Mouse (Mus musculus) limb, embryonic 11.5 days (tissue): Measurements from ENCODE around the gene Fbxo36. TPM values are rescaled to one million over a fixed set of nuclear protein-coding genes. Genes with fewer than 3 reads are reported as not detected.

ENCODE experiments used
- ATAC-seq: fragments of 200-750 bp; cut with Nextera tagmentation; 2 replicates; pipeline ENCODE4 v1.8.0; 2017; ENCODE audit warnings: low read depth; ENCODE audit not compliant: insufficient number of reproducible peaks, low FRiP score, low TSS enrichment
- DNase-seq: peaks from one replicate; pipeline ENCODE4 v3.0.0-alpha.2; 2015; ENCODE audit warnings: low spot score
- H3K27ac ChIP-seq: fragments of 300-500 bp; sonication (generic); replicated peaks from 2 replicates; pipeline ENCODE4 v1.5.1; 2014; ENCODE audit warnings: low read depth, mild to moderate bottlenecking, low read length
- H3K27me3 ChIP-seq: fragments of 300-500 bp; sonication (generic); 2 replicates; pipeline ENCODE4 v1.6.1; 2014; ENCODE audit warnings: mild to moderate bottlenecking, low read length, mixed read lengths; ENCODE audit not compliant: control insufficient read depth, insufficient read depth
- H3K36me3 ChIP-seq: fragments of 300-500 bp; sonication (generic); 2 replicates; pipeline ENCODE4 v1.6.1; 2014; ENCODE audit warnings: mild to moderate bottlenecking, low read length, moderate library complexity, mixed read lengths; ENCODE audit not compliant: control insufficient read depth, insufficient read depth
- H3K4me1 ChIP-seq: fragments of 300-500 bp; sonication (generic); 2 replicates; pipeline ENCODE4 v1.6.1; 2014; ENCODE audit warnings: low read length, mixed read lengths; ENCODE audit not compliant: control insufficient read depth, insufficient read depth
- H3K4me2 ChIP-seq: fragments of 300-500 bp; sonication (generic); 2 replicates; pipeline ENCODE4 v1.6.1; 2014; ENCODE audit warnings: low read depth, mild to moderate bottlenecking, moderate library complexity; ENCODE audit not compliant: severe bottlenecking
- H3K4me3 ChIP-seq: fragments of 300-500 bp; sonication (generic); 2 replicates; pipeline ENCODE4 v1.5.1; 2014; ENCODE audit warnings: low read depth, low read length
- H3K9ac ChIP-seq: fragments of 300-500 bp; sonication (generic); 2 replicates; pipeline ENCODE4 v1.6.1; 2014; ENCODE audit warnings: mild to moderate bottlenecking, low read length
- H3K9me3 ChIP-seq: fragments of 300-500 bp; sonication (generic); 2 replicates; pipeline ENCODE4 v1.6.1; 2016; ENCODE audit warnings: low read length; ENCODE audit not compliant: control insufficient read depth
- WGBS: fragments of 180-500 bp; shearing (Covaris S2); extraction: QIAGEN DNeasy Blood & Tissue Kit; methylation state at CpG from one replicate; pipeline ENCODE4 v1.1.7; 2014; 5-methylcytosine and 5-hydroxymethylcytosine counted together
- polyA plus RNA-seq: library from polyadenylated mRNA; unstranded; fragments of >200 nt; fragmentation: Nextera tagmentation; extraction: Ambion mirVana; gene quantifications from 2 replicates; pipeline ENCODE4 v1.2.1, GENCODE M21; 2014

The Fbxo36 gene
- polyA plus RNA-seq, 1 experiment from 2014 or later = 6.5 TPM

GRCm38 (mm10) chr1:84861255-84861630, 21.6 kb downstream of the Fbxo36 start:
- no peak overlapping the region for H3K4me2 ChIP-seq
- no peak overlapping the region for H3K4me3 ChIP-seq
- H3K9me3 ChIP-seq = no peaks in the 10 kb centered on the region
- no peaks in the 10 kb centered on the region for H3K36me3 ChIP-seq
- H3K27ac ChIP-seq = no peak overlapping the region
- no peak overlapping the region for H3K9ac ChIP-seq
- ATAC-seq = no peak
- H3K4me1 ChIP-seq = no peaks in the 10 kb centered on the region
- no peaks in the 10 kb centered on the region for H3K27me3 ChIP-seq
- no peak for DNase-seq
- WGBS = 76% methylated on average over 1 of the region's 1 CpGs

DNA sequence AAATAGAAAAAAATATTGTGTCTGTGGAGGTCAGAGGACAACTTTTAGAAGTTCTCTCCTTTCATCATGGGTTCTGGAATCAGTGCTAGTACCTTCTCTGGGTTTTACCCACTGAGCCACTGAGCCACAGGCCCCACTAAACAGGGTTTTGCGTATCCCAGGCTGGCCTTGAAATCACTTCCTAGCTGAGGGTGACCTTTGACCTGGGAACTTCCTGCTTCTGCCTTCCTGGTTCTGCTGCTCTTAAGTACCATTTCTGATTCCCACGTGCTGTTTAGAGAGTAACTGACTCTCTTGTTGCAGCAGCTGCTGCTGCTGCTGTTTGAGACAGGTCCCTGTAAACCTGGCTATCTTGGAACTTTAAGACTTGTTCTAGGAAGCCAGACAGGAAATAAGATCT, 25.0 kb downstream of the Fbxo36 start:
- no peak overlapping the region for H3K27ac ChIP-seq
- H3K36me3 ChIP-seq = no peaks in the 10 kb centered on the region
- H3K9me3 ChIP-seq = no peaks in the 10 kb centered on the region
- 27% methylated on average over 2 of the region's 2 CpGs for WGBS
- H3K9ac ChIP-seq = no peak overlapping the region
- H3K4me1 ChIP-seq = no peaks in the 10 kb centered on the region
- no peaks in the 10 kb centered on the region for H3K27me3 ChIP-seq
- no peak for ATAC-seq
- DNase-seq = no peak
- no peak overlapping the region for H3K4me3 ChIP-seq
- no peak overlapping the region for H3K4me2 ChIP-seq

DNA sequence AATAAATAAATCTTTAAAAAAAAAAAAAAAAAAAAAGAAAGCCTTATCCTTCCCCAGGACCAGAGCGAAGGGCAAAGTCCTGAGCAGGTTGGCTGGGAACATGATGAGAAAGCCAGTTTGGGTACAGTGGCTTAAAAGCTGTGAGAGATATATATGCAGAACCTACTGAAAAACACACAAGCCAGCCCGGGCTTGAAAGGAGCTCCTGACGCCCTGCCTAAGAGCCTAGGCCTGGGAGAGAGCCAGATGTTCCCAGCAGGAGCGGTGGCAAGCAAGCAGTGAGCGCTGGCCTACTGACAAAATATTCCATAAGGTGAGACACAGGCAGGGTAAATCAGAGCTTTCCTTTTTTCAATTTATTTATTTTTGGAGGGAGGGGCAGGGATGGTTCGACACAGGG, 26.6 kb downstream of the Fbxo36 start:
- DNase-seq (no peak), ATAC-seq (no peak)
- no peak overlapping the region for H3K27ac ChIP-seq
- no peaks in the 10 kb centered on the region for H3K9me3 ChIP-seq
- no peaks in the 10 kb centered on the region for H3K36me3 ChIP-seq
- H3K4me1 ChIP-seq = no peaks in the 10 kb centered on the region
- no peak overlapping the region for H3K9ac ChIP-seq
- no peak overlapping the region for H3K4me2 ChIP-seq
- no peaks in the 10 kb centered on the region for H3K27me3 ChIP-seq
- WGBS = 86% methylated on average over 6 of the region's 6 CpGs
- H3K4me3 ChIP-seq = no peak overlapping the region

GRCm38 (mm10) chr1:84866706-84867230, 27.1 kb downstream of the Fbxo36 start:
- Histone ChIP-seq H3K27ac (no peak overlapping the region), H3K9ac (no peak overlapping the region), H3K4me1 (no peaks in the 10 kb centered on the region), H3K4me3 (no peak overlapping the region), H3K4me2 (no peak overlapping the region), H3K9me3 (no peaks in the 10 kb centered on the region), H3K27me3 (no peaks in the 10 kb centered on the region), H3K36me3 (no peaks in the 10 kb centered on the region)
- DNase-seq (no peak), ATAC-seq (no peak)
- WGBS = 91% methylated on average over 3 of the region's 3 CpGs

DNA sequence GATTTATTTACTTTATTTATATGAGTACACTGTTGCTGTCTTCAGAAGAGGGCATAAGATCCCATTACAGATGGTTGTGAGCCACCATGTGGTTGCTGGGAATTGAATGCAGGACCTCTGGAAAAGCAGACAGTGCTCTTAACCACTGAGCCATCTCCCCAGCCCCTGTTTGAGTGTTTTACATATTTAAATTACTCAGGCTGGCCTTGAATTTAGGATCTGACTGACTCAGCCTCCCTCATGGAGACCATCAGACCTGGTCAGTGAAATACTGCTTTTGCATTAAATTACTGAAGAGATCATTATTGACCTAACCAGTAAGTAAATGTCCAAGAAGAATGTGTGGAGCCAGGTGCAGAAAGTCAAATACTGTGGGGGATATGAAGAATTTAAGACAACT, 28.7 kb downstream of the Fbxo36 start:
- no peaks in the 10 kb centered on the region for H3K36me3 ChIP-seq
- no peaks in the 10 kb centered on the region for H3K27me3 ChIP-seq
- no peak for ATAC-seq
- H3K4me3 ChIP-seq = no peak overlapping the region
- H3K4me2 ChIP-seq = no peak overlapping the region
- DNase-seq = no peak
- no peaks in the 10 kb centered on the region for H3K9me3 ChIP-seq
- no peaks in the 10 kb centered on the region for H3K4me1 ChIP-seq
- H3K27ac ChIP-seq = no peak overlapping the region
- no peak overlapping the region for H3K9ac ChIP-seq

- DNase-seq = no peak
- no peaks in the 10 kb centered on the region for H3K4me1 ChIP-seq
- no peaks in the 10 kb centered on the region for H3K36me3 ChIP-seq
- H3K9ac ChIP-seq = no peak overlapping the region
- no peak for ATAC-seq
- no peaks in the 10 kb centered on the region for H3K9me3 ChIP-seq
- no peak overlapping the region for H3K4me2 ChIP-seq
- WGBS = 64% methylated on average over 4 of the region's 4 CpGs
- H3K4me3 ChIP-seq = no peak overlapping the region
- H3K27me3 ChIP-seq = no peaks in the 10 kb centered on the region
- H3K27ac ChIP-seq = no peak overlapping the region
Measured at GRCm38 (mm10) chr1:84868841-84869240, 29.2 kb downstream of the Fbxo36 start.

DNA sequence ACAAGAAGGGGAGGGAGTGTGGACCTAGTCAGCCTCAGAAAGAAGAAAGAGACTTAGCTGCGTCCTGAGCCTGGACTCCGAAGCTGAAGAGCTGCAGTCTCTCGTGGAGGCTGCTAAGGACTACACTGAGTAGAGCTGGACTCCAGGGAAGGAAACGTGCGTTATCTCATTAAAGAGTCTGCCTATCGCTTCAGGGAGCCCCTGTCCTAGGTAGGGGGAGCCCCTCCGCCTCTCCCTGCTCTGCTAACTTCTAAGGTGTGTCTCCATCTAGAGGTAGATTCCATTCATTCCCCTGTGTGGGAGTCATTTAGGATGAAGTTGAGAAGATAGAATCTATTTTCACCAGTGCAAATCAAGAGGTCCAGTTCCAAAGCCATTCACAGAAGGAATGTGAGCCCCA, 29.9 kb downstream of the Fbxo36 start:
- Histone ChIP-seq H3K9ac (no peak overlapping the region), H3K36me3 (no peaks in the 10 kb centered on the region), H3K9me3 (no peaks in the 10 kb centered on the region), H3K27ac (no peak overlapping the region), H3K4me2 (no peak overlapping the region), H3K27me3 (no peaks in the 10 kb centered on the region), H3K4me1 (no peaks in the 10 kb centered on the region), H3K4me3 (no peak overlapping the region)
- ATAC-seq (no peak), DNase-seq (no peak)
- 53% methylated on average over 7 of the region's 7 CpGs for WGBS

DNA sequence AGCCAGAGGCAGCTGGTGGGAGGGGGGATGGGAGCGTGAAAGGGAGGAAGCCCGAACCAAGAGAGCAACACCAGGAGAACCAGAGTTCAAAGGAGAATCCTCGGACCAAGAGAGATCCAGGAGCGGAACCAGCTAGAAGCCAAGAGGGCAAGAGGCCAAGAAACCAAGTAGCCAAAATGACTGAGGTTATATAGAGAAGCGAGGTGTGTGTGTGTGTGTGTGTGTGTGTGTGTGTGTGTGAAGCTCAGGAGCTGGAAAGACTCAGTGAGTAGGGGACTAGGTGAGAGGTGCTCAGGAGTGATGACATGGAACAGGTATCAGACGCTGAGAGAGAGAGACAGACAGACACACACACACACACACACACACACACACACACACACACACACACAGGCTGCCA, 31.5 kb downstream of the Fbxo36 start:
- 65% methylated on average over 6 of the region's 6 CpGs for WGBS
- Histone ChIP-seq H3K36me3 (no peaks in the 10 kb centered on the region), H3K4me3 (no peak overlapping the region), H3K27me3 (no peaks in the 10 kb centered on the region), H3K4me1 (no peaks in the 10 kb centered on the region), H3K9me3 (no peaks in the 10 kb centered on the region), H3K27ac (no peak overlapping the region), H3K9ac (no peak overlapping the region), H3K4me2 (no peak overlapping the region)
- DNase-seq (no peak), ATAC-seq (no peak)

GRCm38 (mm10) chr1:84872105-84872504, 32.5 kb downstream of the Fbxo36 start:
- no peak for ATAC-seq
- H3K4me2 ChIP-seq = no peak overlapping the region
- H3K9me3 ChIP-seq = no peaks in the 10 kb centered on the region
- H3K36me3 ChIP-seq = no peaks in the 10 kb centered on the region
- no peak overlapping the region for H3K27ac ChIP-seq
- 23% methylated on average over 3 of the region's 3 CpGs for WGBS
- no peak overlapping the region for H3K4me3 ChIP-seq
- no peak overlapping the region for H3K9ac ChIP-seq
- no peaks in the 10 kb centered on the region for H3K4me1 ChIP-seq
- no peaks in the 10 kb centered on the region for H3K27me3 ChIP-seq
- no peak for DNase-seq
